Mouse (Mus musculus): Measurements from ENCODE around the gene Gmpr2. TPM values are rescaled to one million over a fixed set of nuclear protein-coding genes. Genes with fewer than 3 reads are reported as not detected.

Gmpr2 gene
- 17.9 TPM for polyA plus RNA-seq (2014; fragmentation: Illumina TruSeq; extraction: RNeasy Lipid Tissue Mini Kit (QIAGEN cat#74804); ENCODE audit: insufficient read depth, low read depth, low replicate concordance)

DNA sequence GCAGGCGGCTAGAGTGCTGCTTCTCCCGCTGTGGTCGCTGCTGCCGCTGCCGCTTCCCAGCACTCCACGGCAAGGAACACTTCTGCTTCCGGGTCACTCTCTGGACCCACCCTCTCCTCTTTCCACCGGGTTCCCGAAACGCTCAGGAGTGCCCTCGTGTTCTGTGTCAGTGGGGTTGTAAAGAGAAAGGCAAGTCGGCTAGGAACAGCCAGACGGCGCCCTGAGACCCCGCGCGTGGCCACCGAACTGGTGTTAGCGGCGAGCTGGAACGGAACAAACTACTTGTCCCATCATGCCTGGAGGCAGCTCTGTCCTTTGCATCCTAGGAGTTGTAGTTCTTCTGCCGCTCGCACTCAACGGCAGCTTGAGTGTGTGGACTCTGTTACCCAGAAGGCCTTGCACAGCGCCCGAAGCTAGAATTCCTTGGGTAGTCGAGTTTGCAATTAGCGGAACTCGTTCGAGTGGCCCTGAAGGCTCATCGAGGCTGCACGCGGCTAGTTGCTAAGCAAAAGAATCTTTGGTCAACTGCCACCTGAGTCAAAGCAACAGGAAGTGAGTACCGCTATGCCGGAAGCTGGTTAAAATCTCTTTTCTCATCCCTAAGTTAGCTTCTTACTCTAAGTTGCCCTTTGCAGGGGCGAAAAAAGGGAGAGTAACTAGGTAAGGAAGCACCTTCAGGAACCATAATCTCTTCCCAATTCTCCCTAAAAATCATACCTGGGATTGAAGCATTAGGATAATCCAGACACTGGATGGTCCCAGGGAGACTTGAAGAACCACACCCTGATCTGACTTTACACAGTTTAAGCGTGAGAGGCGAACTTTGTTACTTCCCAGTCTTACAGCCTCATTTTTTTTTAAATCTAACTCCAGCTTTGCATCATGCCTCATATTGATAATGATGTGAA lies at the start of gene Gmpr2, which contains the start of gene Nedd8:
Gene Gmpr2 (plus strand): TSS at position 109 of the 908 bp plus-strand sequence.
Gene Nedd8 (minus strand): TSS at position 292 of the 908 bp plus-strand sequence.

GRCm38 (mm10) chr14:55635523-55636007 lies 36.2 kb upstream of the Gmpr2 start, which contains the start of gene Ipo4:
Gene Ipo4 (minus strand): TSS chr14:55635957.

DNA sequence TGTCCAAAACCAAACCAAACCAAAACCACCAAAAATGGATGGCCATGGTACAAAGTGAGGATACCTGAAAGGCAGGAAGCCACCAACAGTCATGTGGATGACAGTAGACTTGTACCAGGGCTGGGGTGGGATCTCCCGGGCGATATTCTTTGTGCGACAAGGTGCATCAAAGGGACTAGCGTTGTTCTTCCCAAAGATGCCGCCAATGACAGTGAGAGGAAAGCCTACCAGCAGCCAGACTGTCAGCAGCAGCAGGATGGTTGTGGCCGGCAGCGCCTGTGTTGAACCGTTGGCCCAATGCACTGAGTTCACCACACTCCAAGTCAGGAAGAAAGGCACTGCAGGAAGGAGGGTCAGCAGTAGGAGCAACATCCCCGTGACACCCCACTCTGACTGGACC lies 33.9 kb upstream of the Gmpr2 start, which contains the start of gene Gm49378:
Gene Gm49378 (minus strand): TSS at position 101 of the 400 bp plus-strand sequence.

GRCm38 (mm10) chr14:55643060-55643907 lies 28.5 kb upstream of the Gmpr2 start, which contains the start of gene Tm9sf1:
Gene Tm9sf1 (minus strand): TSS chr14:55643806.

GRCm38 (mm10) chr14:55649884-55650283 lies 21.9 kb upstream of the Gmpr2 start, which contains the start of gene Tssk4:
Gene Tssk4 (plus strand): TSS chr14:55650184.

GRCm38 (mm10) chr14:55659960-55660573 lies 11.7 kb upstream of the Gmpr2 start, which contains the start of gene Mdp1:
Gene Mdp1 (minus strand): TSS chr14:55660508.

DNA sequence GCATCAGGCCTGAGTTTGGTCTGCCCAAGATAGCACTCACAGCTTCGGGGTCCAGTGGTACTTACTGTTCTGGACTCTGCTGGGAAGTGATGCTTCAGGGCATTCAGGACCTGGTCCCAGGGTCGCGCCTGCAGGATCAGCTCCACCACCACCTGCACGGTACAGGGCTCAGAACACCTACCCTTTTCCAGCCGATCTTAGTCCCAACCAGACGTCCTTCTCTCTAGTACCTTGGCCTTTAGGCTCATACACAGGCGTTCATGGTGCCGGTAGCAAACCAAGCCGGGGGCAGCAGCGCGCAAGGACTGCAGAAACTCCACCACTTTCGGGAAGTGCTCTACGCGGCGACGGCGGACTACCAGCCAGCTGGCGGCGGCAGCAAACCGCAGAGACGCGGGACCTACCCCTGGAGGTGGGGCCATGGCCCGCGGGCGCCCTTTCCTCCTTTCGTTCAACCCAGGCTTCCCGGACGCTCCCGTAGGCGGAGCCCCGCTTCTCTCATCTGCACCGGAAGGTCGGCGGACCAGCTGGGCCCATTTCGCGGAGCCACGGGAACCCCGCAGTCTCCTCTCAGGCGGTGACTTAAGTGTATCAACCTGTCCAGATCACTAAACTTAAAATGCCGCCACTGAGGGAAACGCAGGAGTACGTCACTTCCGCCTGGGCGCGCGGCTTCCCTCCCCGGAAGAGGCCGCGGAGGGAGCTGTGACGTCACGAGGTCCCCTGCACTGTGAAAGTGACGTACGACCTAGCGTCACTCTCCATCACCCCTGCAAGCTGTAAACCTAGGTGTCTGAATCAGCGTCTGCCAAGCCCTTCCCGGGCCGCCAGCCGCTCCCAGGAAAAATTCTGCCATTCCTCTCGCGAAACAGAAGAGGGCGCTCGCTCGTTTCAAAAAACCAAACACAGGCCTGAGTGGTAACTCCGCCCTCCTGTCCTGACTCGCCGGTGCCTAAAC lies 9.7 kb downstream of the Gmpr2 start, which contains the start of gene Tinf2:
Gene Tinf2 (minus strand): TSS at position 661 of the 958 bp plus-strand sequence.

GRCm38 (mm10) chr14:55713729-55714122 lies 42.0 kb downstream of the Gmpr2 start, which contains the start of gene Tgm1:
Gene Tgm1 (minus strand): TSS chr14:55713926.

DNA sequence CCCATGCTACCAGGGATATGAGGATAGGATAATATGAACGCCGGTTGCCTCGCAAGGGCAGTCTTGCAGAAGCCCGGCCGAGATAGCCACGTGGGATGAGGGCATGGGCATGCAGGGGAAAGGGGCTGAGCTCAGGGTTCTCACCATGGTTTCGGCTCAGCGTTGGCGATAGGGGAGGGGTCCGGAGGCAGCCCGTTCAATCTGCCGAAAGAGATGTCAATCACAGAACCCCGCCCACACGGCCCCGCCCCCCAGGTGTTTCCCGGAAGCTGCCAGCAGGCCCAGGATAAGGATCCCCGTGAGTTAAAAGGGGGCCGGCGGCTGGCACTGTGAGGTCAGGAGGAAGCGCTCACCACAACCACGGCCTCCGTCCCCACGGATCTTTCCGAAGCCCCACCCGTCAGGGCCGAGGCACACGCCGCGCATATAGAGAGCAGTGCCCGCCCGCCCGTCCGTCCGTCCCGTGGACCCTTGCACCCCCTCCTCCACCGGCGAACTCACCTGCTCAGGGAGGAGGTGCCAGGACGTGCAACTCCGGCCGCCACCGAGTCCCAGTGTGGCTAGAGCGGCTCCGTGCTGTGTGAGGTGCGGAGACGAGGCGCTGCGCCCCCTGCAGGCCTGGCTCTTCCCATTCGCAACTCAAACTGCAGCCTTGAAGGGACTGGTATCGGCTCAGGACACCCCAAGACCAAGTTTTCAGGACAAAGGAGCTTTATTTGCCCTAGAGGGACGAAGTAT lies 50.1 kb downstream of the Gmpr2 start, which contains the start of gene Rabggta:
Gene Rabggta (minus strand): TSS at position 564 of the 738 bp plus-strand sequence.

Other genes starting within 250 kb of the Gmpr2 start
- gene Dhrs4, start 193.2 kb upstream of the Gmpr2 start, polyA plus RNA-seq (2014; fragmentation: Illumina TruSeq; extraction: RNeasy Lipid Tissue Mini Kit (QIAGEN cat#74804); ENCODE audit: insufficient read depth, low read depth, low replicate concordance) = 35.7 TPM
- 0.28 TPM for gene Carmil3, start 181.3 kb upstream of the Gmpr2 start, polyA plus RNA-seq (2014; fragmentation: Illumina TruSeq; extraction: RNeasy Lipid Tissue Mini Kit (QIAGEN cat#74804); ENCODE audit: insufficient read depth, low read depth, low replicate concordance)
- not detected for gene Cpne6, start 161.5 kb upstream of the Gmpr2 start, polyA plus RNA-seq (2014; fragmentation: Illumina TruSeq; extraction: RNeasy Lipid Tissue Mini Kit (QIAGEN cat#74804); ENCODE audit: insufficient read depth, low read depth, low replicate concordance)
- gene Nrl, start 147.0 kb upstream of the Gmpr2 start, polyA plus RNA-seq (2014; fragmentation: Illumina TruSeq; extraction: RNeasy Lipid Tissue Mini Kit (QIAGEN cat#74804); ENCODE audit: insufficient read depth, low read depth, low replicate concordance) = not detected
- 18.9 TPM for gene Pck2, start 131.7 kb upstream of the Gmpr2 start, polyA plus RNA-seq (2014; fragmentation: Illumina TruSeq; extraction: RNeasy Lipid Tissue Mini Kit (QIAGEN cat#74804); ENCODE audit: insufficient read depth, low read depth, low replicate concordance)
- 65.2 TPM for gene Dcaf11, start 111.9 kb upstream of the Gmpr2 start, polyA plus RNA-seq (2014; fragmentation: Illumina TruSeq; extraction: RNeasy Lipid Tissue Mini Kit (QIAGEN cat#74804); ENCODE audit: insufficient read depth, low read depth, low replicate concordance)
- not detected for gene A730061H03Rik, start 111.5 kb upstream of the Gmpr2 start, polyA plus RNA-seq (2014; fragmentation: Illumina TruSeq; extraction: RNeasy Lipid Tissue Mini Kit (QIAGEN cat#74804); ENCODE audit: insufficient read depth, low read depth, low replicate concordance)
- 2.2 TPM for gene Fitm1, start 96.3 kb upstream of the Gmpr2 start, polyA plus RNA-seq (2014; fragmentation: Illumina TruSeq; extraction: RNeasy Lipid Tissue Mini Kit (QIAGEN cat#74804); ENCODE audit: insufficient read depth, low read depth, low replicate concordance)
- gene Psme1, start 93.8 kb upstream of the Gmpr2 start, polyA plus RNA-seq (2014; fragmentation: Illumina TruSeq; extraction: RNeasy Lipid Tissue Mini Kit (QIAGEN cat#74804); ENCODE audit: insufficient read depth, low read depth, low replicate concordance) = 221 TPM
- 18.4 TPM for gene Emc9, start 86.6 kb upstream of the Gmpr2 start, polyA plus RNA-seq (2014; fragmentation: Illumina TruSeq; extraction: RNeasy Lipid Tissue Mini Kit (QIAGEN cat#74804); ENCODE audit: insufficient read depth, low read depth, low replicate concordance)
- gene Psme2, start 80.8 kb upstream of the Gmpr2 start, polyA plus RNA-seq (2014; fragmentation: Illumina TruSeq; extraction: RNeasy Lipid Tissue Mini Kit (QIAGEN cat#74804); ENCODE audit: insufficient read depth, low read depth, low replicate concordance) = 255 TPM
- gene Rnf31, start 80.2 kb upstream of the Gmpr2 start, polyA plus RNA-seq (2014; fragmentation: Illumina TruSeq; extraction: RNeasy Lipid Tissue Mini Kit (QIAGEN cat#74804); ENCODE audit: insufficient read depth, low read depth, low replicate concordance) = 18.9 TPM
- 29.5 TPM for gene Irf9, start 68.4 kb upstream of the Gmpr2 start, polyA plus RNA-seq (2014; fragmentation: Illumina TruSeq; extraction: RNeasy Lipid Tissue Mini Kit (QIAGEN cat#74804); ENCODE audit: insufficient read depth, low read depth, low replicate concordance)
- gene Rec8, start 53.9 kb upstream of the Gmpr2 start, polyA plus RNA-seq (2014; fragmentation: Illumina TruSeq; extraction: RNeasy Lipid Tissue Mini Kit (QIAGEN cat#74804); ENCODE audit: insufficient read depth, low read depth, low replicate concordance) = 6.0 TPM
- gene Ipo4, start 36.0 kb upstream of the Gmpr2 start, polyA plus RNA-seq (2014; fragmentation: Illumina TruSeq; extraction: RNeasy Lipid Tissue Mini Kit (QIAGEN cat#74804); ENCODE audit: insufficient read depth, low read depth, low replicate concordance) = 21.4 TPM
- gene Gm49378, start 34.0 kb upstream of the Gmpr2 start, polyA plus RNA-seq (2014; fragmentation: Illumina TruSeq; extraction: RNeasy Lipid Tissue Mini Kit (QIAGEN cat#74804); ENCODE audit: insufficient read depth, low read depth, low replicate concordance) = 0.34 TPM
- 41.1 TPM for gene Tm9sf1, start 28.1 kb upstream of the Gmpr2 start, polyA plus RNA-seq (2014; fragmentation: Illumina TruSeq; extraction: RNeasy Lipid Tissue Mini Kit (QIAGEN cat#74804); ENCODE audit: insufficient read depth, low read depth, low replicate concordance)
- gene Tssk4, start 21.8 kb upstream of the Gmpr2 start, polyA plus RNA-seq (2014; fragmentation: Illumina TruSeq; extraction: RNeasy Lipid Tissue Mini Kit (QIAGEN cat#74804); ENCODE audit: insufficient read depth, low read depth, low replicate concordance) = 0.25 TPM
- 36.9 TPM for gene Mdp1, start 11.4 kb upstream of the Gmpr2 start, polyA plus RNA-seq (2014; fragmentation: Illumina TruSeq; extraction: RNeasy Lipid Tissue Mini Kit (QIAGEN cat#74804); ENCODE audit: insufficient read depth, low read depth, low replicate concordance)
- gene Nedd8, start 183 bp downstream of the Gmpr2 start, polyA plus RNA-seq (2014; fragmentation: Illumina TruSeq; extraction: RNeasy Lipid Tissue Mini Kit (QIAGEN cat#74804); ENCODE audit: insufficient read depth, low read depth, low replicate concordance) = 225 TPM
- 11.0 TPM for gene Tinf2, start 9.9 kb downstream of the Gmpr2 start, polyA plus RNA-seq (2014; fragmentation: Illumina TruSeq; extraction: RNeasy Lipid Tissue Mini Kit (QIAGEN cat#74804); ENCODE audit: insufficient read depth, low read depth, low replicate concordance)
- gene Tgm1, start 42.0 kb downstream of the Gmpr2 start, polyA plus RNA-seq (2014; fragmentation: Illumina TruSeq; extraction: RNeasy Lipid Tissue Mini Kit (QIAGEN cat#74804); ENCODE audit: insufficient read depth, low read depth, low replicate concordance) = 1.7 TPM
- gene Rabggta, start 50.3 kb downstream of the Gmpr2 start, polyA plus RNA-seq (2014; fragmentation: Illumina TruSeq; extraction: RNeasy Lipid Tissue Mini Kit (QIAGEN cat#74804); ENCODE audit: insufficient read depth, low read depth, low replicate concordance) = 15.4 TPM
- 57.6 TPM for gene Dhrs1, start 73.7 kb downstream of the Gmpr2 start, polyA plus RNA-seq (2014; fragmentation: Illumina TruSeq; extraction: RNeasy Lipid Tissue Mini Kit (QIAGEN cat#74804); ENCODE audit: insufficient read depth, low read depth, low replicate concordance)
- gene Nop9, start 73.8 kb downstream of the Gmpr2 start, polyA plus RNA-seq (2014; fragmentation: Illumina TruSeq; extraction: RNeasy Lipid Tissue Mini Kit (QIAGEN cat#74804); ENCODE audit: insufficient read depth, low read depth, low replicate concordance) = 9.1 TPM
- 2.0 TPM for gene Cideb, start 86.5 kb downstream of the Gmpr2 start, polyA plus RNA-seq (2014; fragmentation: Illumina TruSeq; extraction: RNeasy Lipid Tissue Mini Kit (QIAGEN cat#74804); ENCODE audit: insufficient read depth, low read depth, low replicate concordance)
- gene Ltb4r2, start 89.5 kb downstream of the Gmpr2 start, polyA plus RNA-seq (2014; fragmentation: Illumina TruSeq; extraction: RNeasy Lipid Tissue Mini Kit (QIAGEN cat#74804); ENCODE audit: insufficient read depth, low read depth, low replicate concordance) = 0.17 TPM
- gene Ltb4r1, start 94.0 kb downstream of the Gmpr2 start, polyA plus RNA-seq (2014; fragmentation: Illumina TruSeq; extraction: RNeasy Lipid Tissue Mini Kit (QIAGEN cat#74804); ENCODE audit: insufficient read depth, low read depth, low replicate concordance) = 3.9 TPM
- 32.6 TPM for gene Adcy4, start 112.2 kb downstream of the Gmpr2 start, polyA plus RNA-seq (2014; fragmentation: Illumina TruSeq; extraction: RNeasy Lipid Tissue Mini Kit (QIAGEN cat#74804); ENCODE audit: insufficient read depth, low read depth, low replicate concordance)
- 7.7 TPM for gene Ripk3, start 116.9 kb downstream of the Gmpr2 start, polyA plus RNA-seq (2014; fragmentation: Illumina TruSeq; extraction: RNeasy Lipid Tissue Mini Kit (QIAGEN cat#74804); ENCODE audit: insufficient read depth, low read depth, low replicate concordance)
- gene Nfatc4, start 151.2 kb downstream of the Gmpr2 start, polyA plus RNA-seq (2014; fragmentation: Illumina TruSeq; extraction: RNeasy Lipid Tissue Mini Kit (QIAGEN cat#74804); ENCODE audit: insufficient read depth, low read depth, low replicate concordance) = 7.2 TPM
- gene Nynrin, start 182.1 kb downstream of the Gmpr2 start, polyA plus RNA-seq (2014; fragmentation: Illumina TruSeq; extraction: RNeasy Lipid Tissue Mini Kit (QIAGEN cat#74804); ENCODE audit: insufficient read depth, low read depth, low replicate concordance) = 2.9 TPM
- 0.04 TPM for gene Cbln3, start 212.5 kb downstream of the Gmpr2 start, polyA plus RNA-seq (2014; fragmentation: Illumina TruSeq; extraction: RNeasy Lipid Tissue Mini Kit (QIAGEN cat#74804); ENCODE audit: insufficient read depth, low read depth, low replicate concordance)
- 10.6 TPM for gene Khnyn, start 213.0 kb downstream of the Gmpr2 start, polyA plus RNA-seq (2014; fragmentation: Illumina TruSeq; extraction: RNeasy Lipid Tissue Mini Kit (QIAGEN cat#74804); ENCODE audit: insufficient read depth, low read depth, low replicate concordance)
- gene Sdr39u1, start 228.4 kb downstream of the Gmpr2 start, polyA plus RNA-seq (2014; fragmentation: Illumina TruSeq; extraction: RNeasy Lipid Tissue Mini Kit (QIAGEN cat#74804); ENCODE audit: insufficient read depth, low read depth, low replicate concordance) = 34.3 TPM